Mouse (Mus musculus) lung, embryonic 15.5 days (tissue): ENCODE measurements at regions not wholly inside any gene's neighbourhood (a gene's known extent, or its start where the extent isn't known, plus 50 kb on each side); places are given as distances from the start of the nearest gene placed in this dataset.

ENCODE experiments used
- ATAC-seq: fragments of 200-750 bp; cut with Nextera tagmentation; 2 replicates; pipeline ENCODE4 v1.8.0; 2017; ENCODE audit warnings: moderate number of reproducible peaks, borderline replicate concordance; ENCODE audit not compliant: low FRiP score, low TSS enrichment; ENCODE audit errors: extremely low read depth
- H3K27ac ChIP-seq: fragments of 300-500 bp; sonication (generic); 2 replicates; pipeline ENCODE4 v1.5.1; 2015; ENCODE audit warnings: moderate library complexity, mild to moderate bottlenecking, inconsistent platforms
- H3K27me3 ChIP-seq: fragments of 300-500 bp; sonication (generic); 2 replicates; pipeline ENCODE4 v1.6.1; 2015; ENCODE audit warnings: inconsistent platforms
- H3K36me3 ChIP-seq: fragments of 300-500 bp; sonication (generic); 2 replicates; pipeline ENCODE4 v1.6.1; 2015; ENCODE audit warnings: inconsistent platforms
- H3K4me1 ChIP-seq: fragments of 300-500 bp; sonication (generic); 2 replicates; pipeline ENCODE4 v1.6.1; 2015; ENCODE audit warnings: inconsistent platforms
- H3K4me2 ChIP-seq: fragments of 300-500 bp; sonication (generic); 2 replicates; pipeline ENCODE4 v1.6.1; 2015; ENCODE audit warnings: inconsistent platforms, mild to moderate bottlenecking, moderate library complexity
- H3K4me3 ChIP-seq: fragments of 300-500 bp; sonication (generic); 2 replicates; pipeline ENCODE4 v1.5.1; 2015; ENCODE audit warnings: mild to moderate bottlenecking, inconsistent platforms
- H3K9ac ChIP-seq: fragments of 300-500 bp; sonication (generic); 2 replicates; pipeline ENCODE4 v1.6.1; 2015; ENCODE audit warnings: inconsistent platforms
- H3K9me3 ChIP-seq: fragments of 300-500 bp; sonication (generic); 2 replicates; pipeline ENCODE4 v1.6.1; 2016; ENCODE audit warnings: inconsistent platforms
- WGBS: fragments of 180-500 bp; shearing (Covaris S2); methylation state at CpG from one replicate; pipeline ENCODE4 v1.1.7; 2015; 5-methylcytosine and 5-hydroxymethylcytosine counted together

- Histone ChIP-seq H3K27me3 (no peaks in the 10 kb centered on the region), H3K4me2 (no peak overlapping the region), H3K27ac (no peak overlapping the region), H3K36me3 (no peaks in the 10 kb centered on the region), H3K9ac (no peak overlapping the region), H3K4me3 (no peak overlapping the region), H3K4me1 (no peaks in the 10 kb centered on the region), H3K9me3 (no peaks in the 10 kb centered on the region)
- 80% methylated on average over 2 of the region's 2 CpGs for WGBS
- ATAC-seq, result no peak
Measured at GRCm38 (mm10) chr5:126721300-126721699, 520.3 kb upstream of the Tmem132c start.

DNA sequence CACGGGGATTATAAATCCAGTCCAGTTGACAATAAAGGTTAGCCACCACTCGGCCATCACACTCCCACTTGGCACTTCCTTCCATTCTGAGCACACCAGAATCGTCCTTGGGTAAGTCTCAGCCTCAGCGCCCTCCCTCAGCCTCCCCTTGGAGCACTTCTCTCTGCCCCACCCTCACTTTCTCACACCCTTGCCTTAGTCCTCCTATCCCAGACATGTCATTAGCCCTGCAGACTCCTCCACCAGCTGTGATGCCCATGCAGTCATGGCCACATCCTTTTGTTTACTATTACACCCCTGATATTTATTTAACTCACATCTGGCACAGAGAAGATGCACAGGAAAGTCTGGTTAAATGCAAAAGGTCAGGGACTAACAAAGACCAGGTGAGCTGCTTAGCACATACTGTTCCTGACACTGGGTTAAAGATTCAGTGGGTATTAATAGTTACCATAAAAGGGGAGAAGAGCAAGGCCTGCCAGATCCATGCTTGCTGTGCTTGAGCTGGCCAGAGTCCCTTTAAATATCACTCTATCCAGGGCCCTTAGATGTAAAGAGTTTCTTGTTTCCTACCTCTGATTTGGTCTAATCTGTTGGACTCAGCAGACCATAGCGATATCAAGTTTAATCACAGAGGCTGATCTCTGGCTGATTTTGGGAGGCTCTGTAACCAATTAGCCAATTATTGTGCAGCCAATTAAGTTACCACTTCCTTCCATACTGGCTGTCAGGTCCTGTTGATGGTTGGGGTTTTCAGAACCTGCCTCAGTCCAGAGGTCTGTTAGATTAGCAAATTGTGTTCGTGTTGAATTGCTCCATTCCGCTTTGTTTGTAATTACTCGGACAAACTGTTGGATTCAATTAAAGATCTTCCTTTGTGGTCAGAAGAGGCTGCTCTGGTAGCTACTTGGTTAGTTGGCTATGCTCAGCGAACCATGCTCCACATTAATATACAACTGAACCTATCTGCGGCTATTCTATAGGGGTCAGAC, 518.0 kb upstream of the Tmem132c start:
- H3K4me1 ChIP-seq, result no peaks in the 10 kb centered on the region
- no peak overlapping the region for H3K9ac ChIP-seq
- no peak overlapping the region for H3K27ac ChIP-seq
- no peak overlapping the region for H3K4me3 ChIP-seq
- H3K27me3 ChIP-seq, result no peaks in the 10 kb centered on the region
- 61% methylated on average over 10 of the region's 10 CpGs for WGBS
- no peaks in the 10 kb centered on the region for H3K36me3 ChIP-seq
- H3K9me3 ChIP-seq, result no peaks in the 10 kb centered on the region
- no peak for ATAC-seq
- no peak overlapping the region for H3K4me2 ChIP-seq

DNA sequence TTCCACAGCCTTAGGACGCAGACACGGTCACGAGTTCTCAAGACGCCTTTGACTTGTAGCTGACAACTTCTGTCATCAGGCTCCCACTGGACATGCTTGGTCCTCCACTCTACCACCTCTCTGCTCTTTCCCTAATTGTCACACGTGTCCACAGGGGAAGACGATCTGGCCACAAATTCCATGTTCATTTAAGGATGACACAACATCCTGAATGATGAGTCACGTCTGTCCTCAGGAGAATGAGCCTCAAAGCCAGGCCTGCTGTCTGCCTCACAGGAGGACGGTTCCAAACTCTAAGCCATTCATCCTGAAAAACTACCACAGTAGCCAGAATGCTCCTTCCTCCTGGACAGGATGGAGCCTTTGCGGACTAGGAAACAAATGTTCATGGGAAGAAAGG, 517.3 kb upstream of the Tmem132c start:
- H3K27me3 ChIP-seq, result no peaks in the 10 kb centered on the region
- ATAC-seq, result no peak
- H3K4me2 ChIP-seq, result no peak overlapping the region
- H3K4me1 ChIP-seq, result no peaks in the 10 kb centered on the region
- no peak overlapping the region for H3K9ac ChIP-seq
- H3K9me3 ChIP-seq, result no peaks in the 10 kb centered on the region
- H3K27ac ChIP-seq, result no peak overlapping the region
- no peaks in the 10 kb centered on the region for H3K36me3 ChIP-seq
- 76% methylated on average over 9 of the region's 9 CpGs for WGBS
- no peak overlapping the region for H3K4me3 ChIP-seq

DNA sequence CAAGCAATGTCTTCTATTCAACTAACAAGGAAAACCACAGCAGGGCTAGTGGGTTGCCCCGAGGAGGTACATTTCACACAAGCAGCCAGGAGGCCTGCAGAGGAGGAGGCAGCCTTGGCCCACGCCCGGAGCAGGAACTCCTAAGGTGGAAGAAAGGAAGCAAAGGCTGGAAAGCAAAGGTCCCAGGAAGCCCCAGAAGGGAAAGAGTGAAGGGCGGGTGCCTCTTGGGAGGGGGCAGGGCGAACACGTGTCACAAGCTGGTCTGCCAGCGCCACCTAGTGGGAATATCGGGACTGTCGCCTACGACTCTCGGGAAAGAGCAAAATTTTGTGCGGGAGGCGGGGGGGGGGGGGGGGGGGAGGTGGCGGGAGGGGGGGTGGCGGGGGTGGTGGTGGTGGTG, 508.1 kb upstream of the Tmem132c start:
- H3K4me2 ChIP-seq, result peak overlapping the region; percentile 55
- H3K27me3 ChIP-seq, result no peaks in the 10 kb centered on the region; the same call in 1 of the 2 replicates
- H3K4me3 ChIP-seq, result peak overlapping the region; percentile 24; the same call in 1 of the 2 replicates
- no peak; the same call in 1 of the 2 replicates for ATAC-seq
- H3K36me3 ChIP-seq, result no peaks in the 10 kb centered on the region
- H3K4me1 ChIP-seq, result 0 out of 2 replicates have a peak, but pooled peaks cover 2% of the 10 kb centered on the region
- H3K9ac ChIP-seq, result peak overlapping the region; percentile 22; the same call in 1 of the 2 replicates
- no peak overlapping the region for H3K27ac ChIP-seq
- no peaks in the 10 kb centered on the region for H3K9me3 ChIP-seq
- 10% methylated on average over 5 of the region's 15 CpGs for WGBS

GRCm38 (mm10) chr5:126735733-126736132, 505.9 kb upstream of the Tmem132c start:
- Histone ChIP-seq H3K36me3 (no peaks in the 10 kb centered on the region), H3K4me2 (no peak overlapping the region), H3K9ac (no peak overlapping the region), H3K4me1 (0 out of 2 replicates have a peak, but pooled peaks cover 2% of the 10 kb centered on the region), H3K27ac (no peak overlapping the region), H3K9me3 (no peaks in the 10 kb centered on the region), H3K4me3 (no peak overlapping the region), H3K27me3 (no peaks in the 10 kb centered on the region; the same call in 1 of the 2 replicates)
- no peak for ATAC-seq

- Histone ChIP-seq H3K27ac (no peak overlapping the region), H3K9ac (no peak overlapping the region), H3K4me1 (0 out of 2 replicates have a peak, but pooled peaks cover 2% of the 10 kb centered on the region), H3K36me3 (no peaks in the 10 kb centered on the region), H3K27me3 (no peaks in the 10 kb centered on the region; the same call in 1 of the 2 replicates), H3K9me3 (no peaks in the 10 kb centered on the region), H3K4me3 (no peak overlapping the region), H3K4me2 (no peak overlapping the region)
- WGBS, result 81% methylated on average over 4 of the region's 4 CpGs
- ATAC-seq, result no peak
Measured at GRCm38 (mm10) chr5:126737681-126738080, 503.9 kb upstream of the Tmem132c start.

- no peak overlapping the region for H3K27ac ChIP-seq
- H3K36me3 ChIP-seq, result no peaks in the 10 kb centered on the region
- H3K4me1 ChIP-seq, result no peaks in the 10 kb centered on the region
- H3K9me3 ChIP-seq, result no peaks in the 10 kb centered on the region
- no peaks in the 10 kb centered on the region for H3K27me3 ChIP-seq
- no peak for ATAC-seq
- no peak overlapping the region for H3K4me3 ChIP-seq
- no peak overlapping the region for H3K4me2 ChIP-seq
- 50% methylated on average over 10 of the region's 10 CpGs for WGBS
- H3K9ac ChIP-seq, result no peak overlapping the region
Measured at GRCm38 (mm10) chr5:126740861-126741410, 500.7 kb upstream of the Tmem132c start.

DNA sequence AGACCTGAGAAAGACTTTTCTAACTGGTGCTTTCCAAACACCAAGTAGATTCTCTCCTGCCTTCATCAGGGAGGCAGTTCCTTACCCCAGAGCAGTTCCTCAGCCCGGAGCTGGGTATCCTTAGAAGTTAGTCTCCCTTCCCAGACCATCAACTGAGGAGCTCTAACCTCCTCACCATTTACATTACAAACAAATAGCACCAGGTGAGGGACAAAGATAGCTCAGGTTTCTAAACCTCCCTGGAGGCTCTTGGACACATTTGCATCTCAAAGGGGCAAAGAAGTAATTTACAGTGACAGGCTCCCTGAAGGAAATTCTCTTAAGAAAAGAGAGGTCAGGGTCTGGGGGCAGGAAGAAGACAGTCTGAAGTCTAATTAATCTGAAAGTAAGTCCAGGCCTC, 486.5 kb upstream of the Tmem132c start:
- WGBS, result 23% methylated on average over 1 of the region's 1 CpGs
- Histone ChIP-seq H3K4me3 (no peak overlapping the region), H3K9ac (no peak overlapping the region), H3K36me3 (no peaks in the 10 kb centered on the region), H3K27ac (no peak overlapping the region), H3K27me3 (no peaks in the 10 kb centered on the region), H3K4me2 (no peak overlapping the region), H3K4me1 (no peaks in the 10 kb centered on the region), H3K9me3 (no peaks in the 10 kb centered on the region)
- ATAC-seq, result no peak

DNA sequence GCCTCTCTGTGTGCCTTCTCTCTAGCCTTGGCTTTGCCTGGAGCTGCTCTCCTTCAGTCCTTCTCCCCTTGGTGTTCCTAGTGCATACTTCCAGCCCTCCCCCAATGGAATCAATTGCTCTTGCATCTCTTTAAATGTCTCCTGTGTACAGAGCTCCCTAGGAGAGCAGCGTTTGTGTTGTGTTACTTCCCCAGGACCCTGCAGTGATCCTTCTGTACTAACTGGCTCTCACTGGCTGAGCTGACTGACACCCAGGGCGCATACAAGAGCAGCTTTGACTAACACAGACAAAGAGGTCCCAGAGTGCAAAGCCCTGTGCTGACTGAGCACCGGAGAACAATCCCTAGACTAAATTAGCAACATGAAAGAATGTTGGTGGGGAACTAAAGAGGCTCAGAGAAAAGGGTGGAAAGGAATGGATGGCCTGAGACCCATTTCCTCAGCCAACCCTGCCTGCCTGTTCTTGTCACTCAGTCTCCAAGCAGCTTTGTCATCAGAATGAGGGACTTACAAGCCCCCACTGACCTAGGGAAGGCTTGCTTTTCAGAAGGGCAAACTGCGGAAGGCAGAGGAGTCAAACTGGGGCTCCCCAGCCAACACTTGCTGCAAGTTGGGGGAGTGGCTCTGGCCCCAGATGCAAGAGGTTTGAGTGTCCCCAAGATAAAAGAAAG, 476.4 kb upstream of the Tmem132c start:
- no peak overlapping the region for H3K4me2 ChIP-seq
- H3K27me3 ChIP-seq, result peaks cover 6% of the 10 kb centered on the region; the same call in 1 of the 2 replicates
- H3K4me3 ChIP-seq, result no peak overlapping the region
- no peak for ATAC-seq
- H3K27ac ChIP-seq, result no peak overlapping the region
- 17% methylated on average over 4 of the region's 4 CpGs for WGBS
- 0 out of 2 replicates have a peak, but pooled peaks cover 3% of the 10 kb centered on the region for H3K9me3 ChIP-seq
- H3K9ac ChIP-seq, result no peak overlapping the region
- no peaks in the 10 kb centered on the region for H3K4me1 ChIP-seq
- no peaks in the 10 kb centered on the region for H3K36me3 ChIP-seq

DNA sequence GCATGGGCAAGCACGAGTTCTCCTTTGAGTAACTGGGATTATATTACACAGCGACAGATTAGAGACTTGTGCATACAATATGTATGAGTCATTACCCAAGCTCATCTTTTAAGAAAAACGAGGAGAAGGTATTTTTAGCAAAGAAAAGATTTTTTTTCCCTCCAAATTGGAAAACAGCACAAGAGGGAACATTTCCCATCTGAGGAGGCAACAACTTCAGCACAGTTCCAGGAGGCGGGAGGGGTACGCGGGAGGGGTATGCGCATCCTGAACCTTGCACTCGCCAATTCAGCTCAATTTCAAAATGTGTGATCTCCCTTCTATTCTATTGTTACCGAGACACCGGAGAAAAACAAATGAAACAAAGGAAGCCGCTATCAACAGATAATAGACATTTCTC, 472.6 kb upstream of the Tmem132c start:
- no peak overlapping the region for H3K27ac ChIP-seq
- H3K27me3 ChIP-seq, result peaks cover 6% of the 10 kb centered on the region; the same call in 1 of the 2 replicates
- no peak for ATAC-seq
- H3K4me2 ChIP-seq, result no peak overlapping the region
- no peaks in the 10 kb centered on the region for H3K36me3 ChIP-seq
- no peaks in the 10 kb centered on the region for H3K9me3 ChIP-seq
- 38% methylated on average over 11 of the region's 11 CpGs for WGBS
- H3K9ac ChIP-seq, result no peak overlapping the region
- H3K4me3 ChIP-seq, result no peak overlapping the region
- no peaks in the 10 kb centered on the region for H3K4me1 ChIP-seq

- Histone ChIP-seq H3K4me3 (peak overlapping the region; percentile 28), H3K27me3 (no peaks in the 10 kb centered on the region), H3K4me1 (0 out of 2 replicates have a peak, but pooled peaks cover 2% of the 10 kb centered on the region), H3K4me2 (peak overlapping the region; percentile 54), H3K36me3 (no peaks in the 10 kb centered on the region), H3K9me3 (no peaks in the 10 kb centered on the region), H3K27ac (no peak overlapping the region), H3K9ac (no peak overlapping the region)
- peak; percentile 87 for ATAC-seq
- WGBS, result 4% methylated on average over 29 of the region's 29 CpGs
Measured at GRCm38 (mm10) chr5:126787706-126788610, 453.6 kb upstream of the Tmem132c start.
